Mouse (Mus musculus) CH12F3 (cell line): ENCODE results near the gene Zbed5.

ENCODE experiments used
- in situ Hi-C: fragments of 300-500 bp; cut with MboI; formaldehyde crosslinking; loops from 2 replicates; pipeline ENCODE4 v1.14.3; 2020; ENCODE audit warnings: low sequenced_read_pairs

The Zbed5 gene

DNA sequence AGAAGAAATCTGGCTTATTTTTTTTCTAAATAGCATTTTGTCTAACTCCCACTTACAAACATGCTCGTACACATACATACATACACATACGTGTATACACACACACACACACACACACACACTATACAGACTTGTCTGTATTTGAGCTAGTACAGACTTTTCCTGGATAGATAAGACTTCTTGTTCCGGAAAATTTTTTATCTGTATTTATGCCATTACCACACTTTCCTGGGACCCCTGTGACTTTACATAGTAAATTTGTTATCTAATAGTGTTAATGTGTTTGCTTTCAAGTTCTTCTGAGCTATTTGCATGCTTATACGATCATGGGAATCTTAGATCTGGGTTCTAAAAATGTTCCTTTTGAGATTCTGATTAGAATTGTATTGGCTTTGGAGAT is 56.6 kb downstream of the Zbed5 start:
- in situ Hi-C loops = no loop called here
